Mouse (Mus musculus): ENCODE data around the gene Phyhd1.

DNA sequence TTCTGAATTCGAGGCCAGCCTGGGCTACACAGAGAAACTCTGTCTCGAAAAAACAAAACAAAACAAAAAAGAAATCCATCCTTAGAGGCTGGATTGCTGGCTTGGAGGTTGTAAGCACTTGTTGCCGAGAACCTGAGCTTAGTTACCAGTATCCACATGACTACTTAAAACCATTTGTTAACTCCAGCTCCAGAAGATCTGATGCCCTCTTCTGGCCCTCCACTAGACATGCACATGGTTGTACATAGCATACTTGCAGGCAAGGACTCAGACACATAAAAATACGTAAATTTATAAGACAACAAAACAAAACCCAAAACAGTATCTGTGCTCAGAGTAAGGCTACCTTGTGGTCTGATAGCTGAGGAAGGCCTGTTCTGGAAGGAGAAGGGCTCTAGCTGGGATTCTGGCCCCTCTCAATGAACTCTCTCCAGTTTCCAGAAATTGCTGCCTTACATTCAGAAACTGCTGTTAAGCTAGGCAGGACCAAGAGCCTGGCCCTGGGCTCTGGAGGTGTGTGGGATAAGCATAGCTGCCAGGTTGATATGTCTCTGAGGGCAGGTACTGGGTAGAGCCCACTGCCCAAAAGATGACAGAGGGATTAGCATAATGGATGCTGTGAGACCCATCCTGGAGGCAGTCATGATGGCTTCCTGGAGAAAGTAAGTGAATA is 4.8 kb upstream of the Phyhd1 start:
- TF ChIP-seq CTCF (IDR thresholded peaks at IDR 0.05; ENCODE audit: extremely low read depth, insufficient read depth, low read length) (no peak), POLR2A (IDR thresholded peaks at IDR 0.05; ENCODE audit: extremely low read depth, insufficient read depth, low read length) (no peak)
